In genomic region chr1:75450314-75451005, GRCm38 (mm10) we compare ENCODE assay signal across 8 mouse cellular contexts. TPM values are rescaled to one million over a fixed set of nuclear protein-coding genes. Genes with fewer than 3 reads are reported as not detected.
DNase-seq lines count a peak whose midpoint lies in the region; ATAC-seq and TF ChIP-seq lines count a peak whose summit lies in the region.

Gene Asic4 (plus strand): TSS chr1:75450436.

- peak within 1 kb of the TSS; percentile 51 for H3K4me2 ChIP-seq in limb, embryonic 14.5 days (replicated peaks; ENCODE audit: low read depth, low read length, severe bottlenecking)

- H3K27me3 ChIP-seq in erythroblast, embryonic 14.5 days (ENCODE audit: control insufficient read depth) = peaks cover 98% of the 10 kb centered on the region
- H3K27me3 ChIP-seq in limb, embryonic 14.5 days (ENCODE audit: control insufficient read depth, insufficient read depth, low read length) = peaks cover 72% of the 10 kb centered on the region

- peak within 1 kb of the TSS; percentile 31 for H3K9ac ChIP-seq in limb, embryonic 14.5 days (ENCODE audit: low read depth, low read length, severe bottlenecking)

- no peak for TF ChIP-seq CTCF in olfactory bulb, adult 2 months (IDR thresholded peaks at IDR 0.05; ENCODE audit: insufficient read depth, low read depth, low read length)

- no peak for TF ChIP-seq POLR2A in limb, embryonic 14.5 days (IDR thresholded peaks at IDR 0.05; ENCODE audit: borderline replicate concordance, extremely low read depth, insufficient read depth, insufficient read length)
- no peak for TF ChIP-seq POLR2A in olfactory bulb, adult 2 months (IDR thresholded peaks at IDR 0.05; ENCODE audit: insufficient read depth, low read depth, low read length)

- H3K9me3 ChIP-seq in erythroblast, embryonic 14.5 days (ENCODE audit: control insufficient read depth, low read length) = no peaks in the 10 kb centered on the region; the same call in 1 of the 2 replicates
- no peaks in the 10 kb centered on the region for H3K9me3 ChIP-seq in limb, embryonic 14.5 days (ENCODE audit: control insufficient read depth, low read length)

- peak; percentile 35 for DNase-seq in thymus, postnatal 4 days
- no peak for DNase-seq in thymus, postnatal 25 days
- no peak for DNase-seq in limb, embryonic 14.5 days (ENCODE audit: low spot score)
- DNase-seq in T-cell, adult 2 months (ENCODE audit: low spot score) = no peak
- no peak for DNase-seq in layer of hippocampus, postnatal 36 days

- no peak within 1 kb of the TSS for H3K27ac ChIP-seq in limb, embryonic 14.5 days (replicated peaks; ENCODE audit: low read depth, low read length)
- no peak within 1 kb of the TSS; the same call in 1 of the 2 replicates for H3K27ac ChIP-seq in olfactory bulb, adult 2 months (ENCODE audit: insufficient read depth, low read depth, low read length)

- peak within 1 kb of the TSS; percentile 36 for H3K4me3 ChIP-seq in erythroblast, embryonic 14.5 days (replicated peaks)
- H3K4me3 ChIP-seq in limb, embryonic 14.5 days (replicated peaks; ENCODE audit: low read length) = peak within 1 kb of the TSS; percentile 28
- peak within 1 kb of the TSS; percentile 36 for H3K4me3 ChIP-seq in olfactory bulb, adult 2 months (ENCODE audit: insufficient read depth, low read depth, low read length)

- peaks cover 58% of the 10 kb centered on the region for H3K4me1 ChIP-seq in erythroblast, embryonic 14.5 days (ENCODE audit: control insufficient read depth)
- peaks cover 42% of the 10 kb centered on the region for H3K4me1 ChIP-seq in limb, embryonic 14.5 days (ENCODE audit: control insufficient read depth, insufficient read depth, low read length)
- peaks cover 84% of the 10 kb centered on the region for H3K4me1 ChIP-seq in olfactory bulb, adult 2 months (ENCODE audit: control insufficient read depth, insufficient read depth, low read length)

- no peak for ATAC-seq in erythroblast, adult 5-6 weeks (replicated peaks; ENCODE audit: low FRiP score, poor library complexity, severe bottlenecking)
- no peak for ATAC-seq in limb, embryonic 14.5 days (ENCODE audit: low FRiP score, low read depth)

- WGBS in limb, embryonic 14.5 days = 2% methylated on average over 20 of the region's 35 CpGs
- WGBS in olfactory bulb, adult 2 months = 6% methylated on average over 35 of the region's 35 CpGs

- no peaks in the 10 kb centered on the region for H3K36me3 ChIP-seq in erythroblast, embryonic 14.5 days (ENCODE audit: control insufficient read depth)
- H3K36me3 ChIP-seq in limb, embryonic 14.5 days (ENCODE audit: control insufficient read depth, insufficient read depth, low read length) = no peaks in the 10 kb centered on the region

RNA-seq across cellular contexts. Expression of gene Asic4, which starts in this region (rescaled TPM):
- polyA plus RNA-seq in erythroblast, embryonic 14.5 days (2012) = 0.02 TPM in 1 of 2 replicates, not detected in the other
- not detected in 2 replicates for total RNA-seq in erythroblast, adult 5-6 weeks (2015; ENCODE audit: low replicate concordance)
- not detected in 2 replicates for total RNA-seq in erythroblast, adult 5-6 weeks (2017; ENCODE audit: low replicate concordance)
- 0.35 and 0.72 TPM in 2 replicates for polyA plus RNA-seq in limb, embryonic 14.5 days (2012; rRNA removed)
- 0.10 and 0.15 TPM in 2 replicates for polyA plus RNA-seq in limb, embryonic 14.5 days (2014; fragmentation: Nextera tagmentation; extraction: Ambion mirVana)
- polyA plus RNA-seq in olfactory bulb, adult 2 months (2012; ENCODE audit: insufficient read depth, insufficient read length, low replicate concordance, missing spikeins) = not detected in 2 replicates
- total RNA-seq in layer of hippocampus, postnatal 36 days (2021) = 1 to 10 TPM; 6.5 to 7.4 TPM

Comparison
In these comparisons a context has a peak if more than half of its experiments do, and no peak if none do; other contexts are left out.
1. RNA of gene Asic4 (total RNA-seq): 6.5 to 7.4 TPM in layer of hippocampus, postnatal 36 days; not detected in erythroblast, adult 5-6 weeks; every median in the first group is over 4 times any median in the second.
2. Peak in every context shown above with its lines, with median percentiles within 50 percentile points of each other: H3K4me3 ChIP-seq.